Mouse (Mus musculus) neural tube, embryonic 14.5 days (tissue): ENCODE data around the gene Ctcfl. TPM values are rescaled to one million over a fixed set of nuclear protein-coding genes. Genes with fewer than 3 reads are reported as not detected.

Experiments used
- ATAC-seq: fragments of 200-750 bp; cut with Nextera tagmentation; 2 replicates; pipeline ENCODE4 v1.8.0; 2017; ENCODE audit warnings: low read depth, mild to moderate bottlenecking, moderate TSS enrichment, moderate library complexity
- H3K27ac ChIP-seq: fragments of 300-500 bp; sonication (generic); 2 replicates; pipeline ENCODE4 v1.5.1; 2014; ENCODE audit warnings: low read depth, mild to moderate bottlenecking, control low read depth, low read length, moderate library complexity, mixed read lengths
- H3K27me3 ChIP-seq: fragments of 300-500 bp; sonication (generic); 2 replicates; pipeline ENCODE4 v1.6.1; 2014; ENCODE audit warnings: low read length; ENCODE audit not compliant: control insufficient read depth, insufficient read depth
- H3K36me3 ChIP-seq: fragments of 300-500 bp; sonication (generic); 2 replicates; pipeline ENCODE4 v1.6.1; 2014; ENCODE audit warnings: low read length, mixed read lengths; ENCODE audit not compliant: control insufficient read depth, insufficient read depth
- H3K4me1 ChIP-seq: fragments of 300-500 bp; sonication (generic); 2 replicates; pipeline ENCODE4 v1.6.1; 2014; ENCODE audit warnings: low read length; ENCODE audit not compliant: control insufficient read depth, insufficient read depth
- H3K4me2 ChIP-seq: fragments of 300-500 bp; sonication (generic); 2 replicates; pipeline ENCODE4 v1.6.1; 2014; ENCODE audit warnings: mild to moderate bottlenecking, low read depth, low read length, control low read depth
- H3K4me3 ChIP-seq: fragments of 300-500 bp; sonication (generic); 2 replicates; pipeline ENCODE4 v1.5.1; 2014; ENCODE audit warnings: low read depth, low read length, control low read depth, mixed read lengths
- H3K9ac ChIP-seq: fragments of 300-500 bp; sonication (generic); replicated peaks from 2 replicates; pipeline ENCODE4 v1.6.1; 2014; ENCODE audit warnings: low read depth, mild to moderate bottlenecking, control low read depth, low read length, mixed read lengths
- H3K9me3 ChIP-seq: fragments of 300-500 bp; sonication (generic); 2 replicates; pipeline ENCODE4 v1.6.1; 2016; ENCODE audit warnings: low read length; ENCODE audit not compliant: control insufficient read depth
- WGBS: fragments of 180-500 bp; shearing (Covaris S2); extraction: QIAGEN DNeasy Blood & Tissue Kit; methylation state at CpG from one replicate; pipeline ENCODE4 v1.1.7; 2014; 5-methylcytosine and 5-hydroxymethylcytosine counted together
- polyA plus RNA-seq: library from polyadenylated mRNA; unstranded; fragments of >200 nt; fragmentation: Nextera tagmentation; extraction: Ambion mirVana; gene quantifications from 2 replicates; pipeline ENCODE4 v1.2.1, GENCODE M21; 2014

The Ctcfl gene
- polyA plus RNA-seq, 1 experiment from 2014 or later: 0.08 TPM

DNA sequence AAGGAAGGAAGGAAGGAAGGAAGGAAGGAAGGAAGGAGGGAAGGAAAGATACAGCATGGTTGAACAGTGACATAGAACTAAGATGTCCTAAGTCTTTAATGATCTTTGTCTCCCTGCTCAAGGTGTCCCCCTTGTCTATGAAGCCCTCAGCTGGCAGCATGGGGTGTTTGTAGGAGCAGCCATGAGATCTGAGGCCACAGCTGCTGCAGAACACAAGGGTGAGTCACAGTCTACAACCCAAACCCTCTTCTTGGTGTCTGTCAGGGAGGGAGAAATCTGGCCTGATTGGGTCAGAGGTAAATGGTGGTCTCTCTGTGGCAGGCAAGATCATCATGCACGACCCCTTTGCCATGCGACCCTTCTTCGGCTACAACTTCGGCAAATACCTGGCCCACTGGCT is 38.5 kb upstream of the Ctcfl start:
- no peaks in the 10 kb centered on the region for H3K27me3 ChIP-seq
- H3K9me3 ChIP-seq: no peaks in the 10 kb centered on the region
- H3K27ac ChIP-seq: no peak overlapping the region
- no peaks in the 10 kb centered on the region for H3K36me3 ChIP-seq
- ATAC-seq: no peak
- no peak overlapping the region for H3K9ac ChIP-seq
- 94% methylated on average over 4 of the region's 4 CpGs for WGBS
- no peak overlapping the region for H3K4me3 ChIP-seq
- H3K4me1 ChIP-seq: no peaks in the 10 kb centered on the region
- no peak overlapping the region for H3K4me2 ChIP-seq

DNA sequence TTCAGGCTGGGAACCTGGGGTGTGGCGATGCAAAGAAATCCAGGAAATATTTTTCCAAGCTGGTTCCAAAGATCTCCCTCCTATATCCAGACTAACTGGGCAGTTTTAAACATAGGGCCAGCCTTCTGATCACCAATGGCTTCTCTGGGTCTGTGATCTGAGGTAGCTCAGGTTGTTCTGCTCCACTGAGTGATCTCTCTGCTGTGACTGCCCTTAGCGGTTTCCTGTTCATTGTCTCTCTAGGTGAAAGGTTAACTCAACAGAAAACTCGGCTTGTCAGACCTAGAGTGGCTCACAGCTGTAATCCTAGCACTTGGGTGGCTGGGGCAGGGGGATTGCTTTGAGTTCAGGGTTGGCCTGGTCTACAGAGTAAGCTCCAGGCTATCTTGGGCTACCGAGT is 38.1 kb upstream of the Ctcfl start:
- H3K27me3 ChIP-seq: no peaks in the 10 kb centered on the region
- H3K27ac ChIP-seq: no peak overlapping the region
- no peaks in the 10 kb centered on the region for H3K9me3 ChIP-seq
- WGBS: 64% methylated on average over 4 of the region's 4 CpGs
- H3K36me3 ChIP-seq: no peaks in the 10 kb centered on the region
- no peak overlapping the region for H3K4me2 ChIP-seq
- no peak for ATAC-seq
- H3K4me1 ChIP-seq: no peaks in the 10 kb centered on the region
- no peak overlapping the region for H3K4me3 ChIP-seq
- H3K9ac ChIP-seq: no peak overlapping the region

DNA sequence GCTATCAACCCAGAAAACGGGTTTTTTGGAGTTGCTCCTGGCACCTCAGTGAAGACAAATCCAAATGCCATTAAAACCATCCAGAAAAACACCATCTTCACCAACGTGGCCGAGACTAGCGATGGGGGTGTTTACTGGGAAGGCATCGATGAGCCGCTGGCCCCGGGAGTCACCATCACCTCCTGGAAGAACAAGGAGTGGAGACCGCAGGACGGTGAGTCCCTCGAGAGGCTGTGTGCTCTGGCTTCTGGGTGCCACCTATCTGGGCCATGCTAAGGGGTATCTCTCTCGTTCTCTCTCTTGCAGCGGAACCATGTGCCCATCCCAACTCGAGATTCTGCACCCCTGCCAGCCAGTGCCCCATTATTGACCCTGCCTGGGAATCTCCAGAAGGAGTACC is 37.6 kb upstream of the Ctcfl start:
- no peak for ATAC-seq
- Histone ChIP-seq H3K9me3 (no peaks in the 10 kb centered on the region), H3K27me3 (no peaks in the 10 kb centered on the region), H3K4me1 (no peaks in the 10 kb centered on the region), H3K4me2 (no peak overlapping the region), H3K4me3 (no peak overlapping the region), H3K27ac (no peak overlapping the region), H3K9ac (no peak overlapping the region), H3K36me3 (no peaks in the 10 kb centered on the region)
- WGBS: 89% methylated on average over 13 of the region's 13 CpGs

GRCm38 (mm10) chr2:173155907-173156306 is 36.6 kb upstream of the Ctcfl start:
- Histone ChIP-seq H3K4me3 (no peak overlapping the region), H3K9ac (no peak overlapping the region), H3K36me3 (no peaks in the 10 kb centered on the region), H3K4me2 (no peak overlapping the region), H3K4me1 (no peaks in the 10 kb centered on the region), H3K27me3 (no peaks in the 10 kb centered on the region), H3K27ac (no peak overlapping the region), H3K9me3 (no peaks in the 10 kb centered on the region)
- ATAC-seq: no peak
- WGBS: 93% methylated on average over 10 of the region's 10 CpGs

GRCm38 (mm10) chr2:173154962-173155361 is 35.6 kb upstream of the Ctcfl start:
- Histone ChIP-seq H3K4me2 (no peak overlapping the region), H3K27ac (no peak overlapping the region), H3K4me1 (no peaks in the 10 kb centered on the region), H3K27me3 (no peaks in the 10 kb centered on the region), H3K36me3 (no peaks in the 10 kb centered on the region), H3K4me3 (no peak overlapping the region), H3K9me3 (no peaks in the 10 kb centered on the region), H3K9ac (no peak overlapping the region)
- ATAC-seq: no peak
- 92% methylated on average over 14 of the region's 14 CpGs for WGBS

DNA sequence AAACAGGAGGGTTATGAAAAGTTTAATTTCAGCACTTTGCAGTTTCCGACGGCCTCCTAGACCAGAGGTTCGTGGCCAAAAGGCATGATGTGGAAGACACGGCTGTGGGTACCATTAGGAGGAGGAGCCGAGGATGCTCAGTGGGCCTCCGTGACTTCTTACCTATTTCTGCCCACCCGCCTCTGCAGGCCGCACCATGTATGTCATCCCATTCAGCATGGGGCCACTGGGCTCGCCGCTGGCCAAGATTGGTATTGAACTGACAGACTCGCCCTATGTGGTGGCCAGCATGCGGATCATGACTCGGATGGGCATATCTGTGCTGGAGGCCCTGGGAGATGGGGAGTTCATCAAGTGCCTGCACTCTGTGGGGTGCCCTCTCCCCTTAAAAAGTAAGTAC is 35.2 kb upstream of the Ctcfl start:
- Histone ChIP-seq H3K27me3 (no peaks in the 10 kb centered on the region), H3K4me1 (no peaks in the 10 kb centered on the region), H3K4me3 (no peak overlapping the region), H3K9me3 (no peaks in the 10 kb centered on the region), H3K4me2 (no peak overlapping the region), H3K27ac (no peak overlapping the region), H3K9ac (no peak overlapping the region), H3K36me3 (no peaks in the 10 kb centered on the region)
- no peak for ATAC-seq
- 94% methylated on average over 13 of the region's 13 CpGs for WGBS

DNA sequence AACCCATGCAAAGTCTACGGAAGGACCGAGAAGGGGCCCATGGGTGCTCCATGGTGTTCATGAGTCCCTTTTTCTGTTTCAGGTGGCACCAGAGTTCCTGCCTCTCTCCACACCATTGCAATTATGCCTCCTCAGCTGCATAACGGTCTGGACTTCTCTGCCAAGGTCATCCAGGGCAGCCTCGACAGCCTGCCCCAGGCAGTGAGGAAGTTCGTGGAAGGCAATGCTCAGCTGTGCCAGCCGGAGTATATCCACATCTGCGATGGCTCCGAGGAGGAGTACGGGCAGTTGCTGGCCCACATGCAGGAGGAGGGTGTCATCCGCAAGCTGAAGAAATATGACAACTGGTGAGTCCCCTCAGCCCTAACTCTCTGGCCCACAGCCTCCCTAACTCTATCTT is 33.9 kb upstream of the Ctcfl start:
- Histone ChIP-seq H3K9me3 (no peaks in the 10 kb centered on the region), H3K4me2 (no peak overlapping the region), H3K4me1 (no peaks in the 10 kb centered on the region), H3K27ac (no peak overlapping the region), H3K36me3 (no peaks in the 10 kb centered on the region), H3K27me3 (no peaks in the 10 kb centered on the region), H3K9ac (no peak overlapping the region), H3K4me3 (no peak overlapping the region)
- WGBS: 91% methylated on average over 10 of the region's 10 CpGs
- no peak for ATAC-seq

DNA sequence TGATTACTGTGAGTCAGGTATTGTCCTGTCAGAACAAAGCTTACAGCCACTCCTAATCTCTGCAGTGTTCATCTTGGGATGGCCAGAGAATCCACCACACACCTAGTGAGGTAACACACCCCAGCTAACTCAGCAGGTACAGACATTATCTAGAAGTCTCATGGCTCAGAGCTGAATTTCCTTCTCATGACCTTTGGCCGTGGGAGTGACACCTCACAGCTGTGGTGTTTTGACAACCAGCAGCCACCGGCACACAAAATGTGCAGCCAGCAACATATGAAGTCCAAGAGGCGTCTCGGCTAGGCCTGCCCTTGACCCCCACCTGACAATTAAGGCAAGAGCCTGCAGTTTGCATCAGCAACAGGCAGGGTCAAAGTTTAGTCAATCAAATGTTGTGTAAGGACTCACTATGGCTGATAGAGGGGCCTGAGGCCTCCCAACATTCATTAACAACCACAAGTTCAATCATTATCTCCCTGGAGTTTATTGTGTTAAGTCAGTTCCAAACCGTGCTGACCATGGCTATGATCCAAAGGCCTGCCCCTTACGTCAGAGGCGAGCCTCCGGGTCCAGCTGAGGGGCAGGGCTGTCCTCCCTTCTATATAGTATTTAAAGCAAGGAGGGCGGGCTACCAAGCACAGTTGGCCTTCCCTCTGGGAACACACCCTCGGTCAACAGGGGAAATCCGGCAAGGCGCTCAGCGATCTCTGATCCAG is 33.3 kb upstream of the Ctcfl start, which contains the start of gene Pck1:
Gene Pck1 (plus strand): TSS at position 613 of the 716 bp plus-strand sequence.
- 90% methylated on average over 13 of the region's 13 CpGs for WGBS
- Histone ChIP-seq H3K36me3 (no peaks in the 10 kb centered on the region), H3K27me3 (no peaks in the 10 kb centered on the region), H3K27ac (no peak within 1 kb of the TSS), H3K4me1 (no peaks in the 10 kb centered on the region), H3K9me3 (no peaks in the 10 kb centered on the region), H3K4me3 (no peak within 1 kb of the TSS), H3K9ac (no peak within 1 kb of the TSS), H3K4me2 (no peak within 1 kb of the TSS)
- ATAC-seq: no peak

GRCm38 (mm10) chr2:173151784-173152284 is 32.5 kb upstream of the Ctcfl start:
- no peak for ATAC-seq
- no peak overlapping the region for H3K27ac ChIP-seq
- H3K36me3 ChIP-seq: no peaks in the 10 kb centered on the region
- H3K27me3 ChIP-seq: no peaks in the 10 kb centered on the region
- 91% methylated on average over 7 of the region's 7 CpGs for WGBS
- H3K4me2 ChIP-seq: no peak overlapping the region
- H3K9me3 ChIP-seq: no peaks in the 10 kb centered on the region
- no peaks in the 10 kb centered on the region for H3K4me1 ChIP-seq
- H3K4me3 ChIP-seq: no peak overlapping the region
- no peak overlapping the region for H3K9ac ChIP-seq
